Mouse (Mus musculus) bone marrow, adult 2 months (tissue): ENCODE data around the gene Arhgef10l.

ENCODE experiments used
- CTCF ChIP-seq: fragments of 200-500 bp; IDR thresholded peaks from 2 replicates; pipeline ENCODE4 v1.5.1; 2011; ENCODE audit warnings: low read length, control low read depth; ENCODE audit not compliant: control insufficient read depth, insufficient read depth
- POLR2A ChIP-seq: fragments of 200-500 bp; IDR thresholded peaks from 2 replicates; pipeline ENCODE4 v1.6.1; 2011; ENCODE audit warnings: low read depth, mild to moderate bottlenecking, control low read depth, low read length, borderline replicate concordance; ENCODE audit not compliant: control insufficient read depth

- TF ChIP-seq CTCF (no peak), POLR2A (no peak)
Measured at GRCm38 (mm10) chr4:140710781-140711180, 45.0 kb upstream of the Arhgef10l start.
